Mouse (Mus musculus): ENCODE measurements at regions not wholly inside any gene's neighbourhood (a gene's known extent, or its start where the extent isn't known, plus 50 kb on each side); places are given as distances from the start of the nearest gene placed in this dataset.

DNA sequence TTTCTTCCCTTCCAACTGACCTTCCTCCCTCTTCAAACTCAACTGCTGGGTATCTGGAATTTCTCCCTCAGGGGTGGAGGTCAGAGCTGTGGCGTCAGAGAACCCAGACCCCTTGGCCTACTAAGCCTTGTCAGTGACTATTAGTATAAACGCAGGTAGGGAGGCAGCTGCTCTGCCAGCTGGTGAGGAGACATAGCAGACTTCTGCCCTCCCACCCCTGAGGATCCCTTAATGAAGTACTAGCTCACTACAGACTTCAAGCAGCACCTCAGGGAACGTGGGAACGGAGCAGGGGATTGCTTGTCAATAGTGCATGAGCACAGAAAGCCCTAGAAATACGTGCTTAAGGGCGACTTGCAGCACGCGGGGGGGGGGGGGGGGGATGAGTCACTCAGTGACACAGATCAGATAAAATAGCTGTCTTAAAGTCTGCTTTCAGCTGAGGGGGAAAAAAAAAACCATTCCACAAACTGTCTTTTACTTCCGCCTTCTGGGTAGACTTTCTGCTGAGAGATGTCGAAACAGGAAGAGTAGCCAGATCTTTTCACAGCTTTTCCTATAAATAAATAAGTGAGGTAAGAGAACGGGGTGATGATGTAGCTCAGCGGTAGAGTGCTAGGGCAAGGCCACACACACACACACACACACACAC, 144.1 kb downstream of the Basp1 start:
- 53% methylated on average over 12 of the region's 12 CpGs for WGBS
- H3K9me3 ChIP-seq (ENCODE audit: control insufficient read depth, low read length), result no peaks in the 10 kb centered on the region
- no peak overlapping the region for H3K4me2 ChIP-seq (ENCODE audit: low read length)
- H3K27ac ChIP-seq (replicated peaks; ENCODE audit: low read depth, low read length), result no peak overlapping the region
- no peaks in the 10 kb centered on the region for H3K36me3 ChIP-seq (ENCODE audit: control insufficient read depth, insufficient read depth, low read length)
- H3K4me1 ChIP-seq (ENCODE audit: control insufficient read depth, insufficient read depth, low read length), result no peaks in the 10 kb centered on the region
- ATAC-seq (ENCODE audit: low FRiP score, low TSS enrichment) (no peak), DNase-seq (peak; percentile 35)
- H3K4me3 ChIP-seq (replicated peaks; ENCODE audit: low read depth, low read length), result no peak overlapping the region
- H3K27me3 ChIP-seq (ENCODE audit: control insufficient read depth, insufficient read depth, low read length), result no peaks in the 10 kb centered on the region
- H3K9ac ChIP-seq (replicated peaks; ENCODE audit: low read length), result no peak overlapping the region

DNA sequence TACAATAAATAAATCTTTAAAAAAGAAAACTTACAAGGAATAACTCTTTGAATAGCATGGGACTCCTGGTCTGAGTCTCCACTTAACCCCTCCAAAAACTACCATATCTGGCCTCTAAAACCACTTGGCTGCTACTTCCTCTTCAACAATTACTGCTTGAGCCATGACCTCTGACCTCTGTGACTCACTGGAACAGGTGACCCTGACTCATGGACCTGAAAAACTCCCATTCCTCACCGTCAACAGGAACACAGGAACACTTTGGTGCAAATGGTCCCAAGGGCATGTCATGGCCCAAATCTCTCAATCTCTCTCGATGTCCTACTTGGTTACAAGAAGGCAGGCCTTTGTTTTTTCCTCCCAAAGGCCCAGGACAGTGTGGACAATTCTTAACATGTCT, 145.1 kb downstream of the Basp1 start:
- Histone ChIP-seq H3K36me3 (ENCODE audit: control insufficient read depth, insufficient read depth, low read length) (no peaks in the 10 kb centered on the region), H3K9ac (replicated peaks; ENCODE audit: low read length) (no peak overlapping the region), H3K27ac (replicated peaks; ENCODE audit: low read depth, low read length) (no peak overlapping the region), H3K4me1 (ENCODE audit: control insufficient read depth, insufficient read depth, low read length) (no peaks in the 10 kb centered on the region), H3K27me3 (ENCODE audit: control insufficient read depth, insufficient read depth, low read length) (no peaks in the 10 kb centered on the region), H3K9me3 (ENCODE audit: control insufficient read depth, low read length) (no peaks in the 10 kb centered on the region), H3K4me3 (replicated peaks; ENCODE audit: low read depth, low read length) (no peak overlapping the region), H3K4me2 (ENCODE audit: low read length) (no peak overlapping the region)
- DNase-seq, result no peak
- ATAC-seq (ENCODE audit: low FRiP score, low TSS enrichment), result no peak
- WGBS, result 84% methylated on average over 2 of the region's 2 CpGs

DNA sequence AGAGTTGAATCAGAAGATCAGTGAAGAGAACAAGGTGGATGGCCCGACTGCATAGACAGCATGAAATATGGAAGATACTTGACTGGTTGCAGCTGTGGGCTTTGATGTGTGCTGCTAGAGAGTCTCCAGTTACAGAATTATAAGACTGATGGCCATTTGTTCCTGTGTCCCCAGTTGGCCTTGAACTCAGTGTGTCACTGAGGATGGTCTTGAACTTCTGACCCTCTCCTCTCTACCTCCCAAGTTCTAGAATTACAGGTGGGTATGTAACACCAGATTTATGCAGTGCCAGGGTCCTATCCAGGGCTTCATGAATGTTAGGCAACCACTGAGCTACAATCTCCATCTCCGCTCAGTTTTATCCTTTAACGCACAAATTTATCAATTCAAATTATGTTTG, 146.1 kb downstream of the Basp1 start:
- no peak for ATAC-seq (ENCODE audit: low FRiP score, low TSS enrichment)
- H3K4me3 ChIP-seq (replicated peaks; ENCODE audit: low read depth, low read length), result no peak overlapping the region
- H3K9ac ChIP-seq (replicated peaks; ENCODE audit: low read length), result no peak overlapping the region
- H3K27me3 ChIP-seq (ENCODE audit: control insufficient read depth, insufficient read depth, low read length), result no peaks in the 10 kb centered on the region
- H3K36me3 ChIP-seq (ENCODE audit: control insufficient read depth, insufficient read depth, low read length), result no peaks in the 10 kb centered on the region
- H3K4me2 ChIP-seq (ENCODE audit: low read length), result no peak overlapping the region
- DNase-seq, result no peak
- no peaks in the 10 kb centered on the region for H3K9me3 ChIP-seq (ENCODE audit: control insufficient read depth, low read length)
- no peak overlapping the region for H3K27ac ChIP-seq (replicated peaks; ENCODE audit: low read depth, low read length)
- H3K4me1 ChIP-seq (ENCODE audit: control insufficient read depth, insufficient read depth, low read length), result no peaks in the 10 kb centered on the region
- 95% methylated on average over 3 of the region's 3 CpGs for WGBS

DNA sequence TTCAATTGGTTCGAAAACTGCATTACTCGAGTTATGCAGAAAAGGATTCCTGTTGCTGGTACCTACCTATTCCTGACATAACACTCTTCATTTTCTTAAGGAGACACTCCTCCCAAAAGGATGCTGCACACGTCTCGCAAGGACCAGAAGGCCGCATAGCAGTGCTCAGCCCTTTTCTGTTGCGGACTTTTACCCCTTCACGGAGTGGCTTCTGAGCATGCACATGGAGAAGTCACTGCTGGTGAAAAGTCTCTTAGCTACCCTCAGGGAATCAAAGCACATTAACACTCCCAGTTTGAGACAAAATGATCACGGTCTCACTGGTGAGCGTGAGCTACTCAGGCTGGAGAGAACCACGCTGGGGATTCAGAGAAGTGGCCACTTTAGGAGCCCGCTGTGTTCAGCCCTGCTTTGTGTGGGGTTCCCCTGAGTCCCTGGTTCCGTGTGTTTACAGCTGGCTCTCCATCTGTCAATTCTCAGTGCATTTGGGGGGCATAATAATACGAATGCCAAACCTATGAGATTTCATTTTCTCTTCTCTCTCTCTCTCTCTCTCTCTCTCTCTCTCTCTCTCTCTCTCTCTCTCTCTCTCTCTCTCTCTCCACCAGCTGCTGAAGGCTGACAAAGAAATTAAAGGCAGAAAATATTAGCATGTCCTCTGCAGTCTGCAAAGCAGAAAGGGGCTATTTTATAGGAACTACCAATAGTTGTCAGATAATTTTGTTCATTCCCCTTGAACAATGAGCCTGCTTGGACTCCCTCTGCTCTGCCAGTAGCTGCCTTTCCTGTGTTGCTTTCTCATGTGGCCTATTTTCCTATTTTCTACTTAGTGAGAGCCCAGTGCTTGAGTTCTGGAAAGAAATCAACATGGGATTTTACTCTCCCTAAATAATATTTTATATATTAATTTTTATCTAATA, 160.7 kb downstream of the Basp1 start:
- peak; percentile 86 for ATAC-seq (ENCODE audit: low FRiP score, low TSS enrichment)
- H3K4me2 ChIP-seq (ENCODE audit: low read length), result peak overlapping the region; percentile 20
- H3K27ac ChIP-seq (replicated peaks; ENCODE audit: low read depth, low read length), result peak overlapping the region; percentile 70

DNA sequence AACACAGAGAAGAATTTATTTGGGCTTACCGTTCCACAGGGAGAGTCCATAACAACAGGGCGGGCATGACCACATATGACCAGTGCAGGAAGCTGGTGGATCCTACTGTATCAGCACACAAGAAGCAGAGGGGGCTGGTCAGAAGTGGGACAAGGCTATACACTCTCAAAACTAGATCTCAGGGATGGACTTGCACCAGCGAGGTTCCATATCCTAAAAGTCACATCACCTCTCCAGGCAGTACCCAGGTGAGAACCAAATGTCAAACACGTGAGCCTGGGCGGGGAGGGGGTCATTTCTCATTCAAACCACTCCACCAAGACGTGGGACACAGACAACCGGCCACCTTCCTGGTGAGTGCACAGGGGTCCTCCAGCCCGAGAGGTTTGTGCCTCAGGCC, 167.9 kb downstream of the Basp1 start:
- ATAC-seq (ENCODE audit: low FRiP score, low TSS enrichment), result no peak
- Histone ChIP-seq H3K4me1 (ENCODE audit: control insufficient read depth, insufficient read depth, low read length) (no peaks in the 10 kb centered on the region), H3K4me3 (replicated peaks; ENCODE audit: low read depth, low read length) (no peak overlapping the region), H3K36me3 (ENCODE audit: control insufficient read depth, insufficient read depth, low read length) (no peaks in the 10 kb centered on the region), H3K4me2 (ENCODE audit: low read length) (no peak overlapping the region), H3K9me3 (ENCODE audit: control insufficient read depth, low read length) (no peaks in the 10 kb centered on the region), H3K9ac (replicated peaks; ENCODE audit: low read length) (no peak overlapping the region), H3K27me3 (ENCODE audit: control insufficient read depth, insufficient read depth, low read length) (no peaks in the 10 kb centered on the region), H3K27ac (replicated peaks; ENCODE audit: low read depth, low read length) (no peak overlapping the region)
- DNase-seq, result no peak
- WGBS, result 91% methylated on average over 8 of the region's 8 CpGs

More for the DNA sequence above, 160.7 kb downstream of the Basp1 start:
- DNase-seq, result peak; percentile 65
- Histone ChIP-seq H3K9me3 (ENCODE audit: control insufficient read depth, low read length) (no peaks in the 10 kb centered on the region), H3K36me3 (ENCODE audit: control insufficient read depth, insufficient read depth, low read length) (no peaks in the 10 kb centered on the region), H3K9ac (replicated peaks; ENCODE audit: low read length) (0 out of 2 replicates have a peak overlapping the region, but pooled peaks have one; percentile 0), H3K4me1 (ENCODE audit: control insufficient read depth, insufficient read depth, low read length) (no peaks in the 10 kb centered on the region; the same call in 1 of the 2 replicates), H3K4me3 (replicated peaks; ENCODE audit: low read depth, low read length) (no peak overlapping the region), H3K27me3 (ENCODE audit: control insufficient read depth, insufficient read depth, low read length) (no peaks in the 10 kb centered on the region)
- WGBS, result 51% methylated on average over 13 of the region's 13 CpGs

DNA sequence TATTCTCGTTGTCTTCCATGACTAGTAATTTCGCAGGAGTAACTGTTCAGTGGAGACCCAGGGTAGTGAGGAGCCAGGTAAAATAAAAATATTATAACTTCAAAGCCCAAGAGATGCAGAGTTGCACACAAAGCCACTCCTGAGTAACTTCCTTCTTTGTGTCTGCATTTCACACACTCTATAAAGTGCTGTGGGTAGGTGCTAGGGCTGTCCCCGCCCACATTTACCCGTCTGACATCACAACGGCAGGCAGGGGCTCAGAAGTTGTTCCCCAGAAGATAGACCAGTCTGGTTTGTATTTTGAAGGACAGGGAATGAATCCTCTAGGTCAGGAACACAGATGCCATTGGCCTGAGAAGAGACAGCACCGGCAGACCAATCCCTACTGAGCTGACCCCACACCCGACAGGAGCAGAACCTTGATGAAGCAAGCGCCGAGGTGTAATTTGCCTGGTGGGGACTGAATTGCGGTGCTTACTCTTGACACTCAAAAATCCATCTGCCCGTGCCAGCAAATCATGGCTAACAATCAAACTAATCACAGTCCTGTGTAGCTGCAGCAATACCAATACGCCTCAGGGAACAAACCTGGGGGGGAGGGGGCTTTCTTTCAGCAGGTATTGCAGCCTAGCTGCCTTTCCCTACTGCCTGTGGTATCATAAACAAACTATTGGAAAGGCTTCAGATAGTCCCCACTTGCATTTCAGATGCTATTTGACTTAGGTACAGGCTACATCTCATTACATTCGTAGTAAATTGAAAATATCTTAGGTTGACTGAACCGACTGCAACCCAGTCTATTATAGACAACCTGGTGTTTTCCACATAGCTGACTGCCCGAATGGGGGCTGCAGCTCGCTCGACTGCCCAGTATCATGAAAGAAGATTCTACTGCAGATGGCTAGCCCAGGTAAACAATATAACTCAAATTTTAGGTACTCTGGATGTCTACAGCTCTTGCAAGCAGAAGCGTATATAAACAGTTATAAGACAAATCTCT, 175.6 kb downstream of the Basp1 start:
- Histone ChIP-seq H3K36me3 (ENCODE audit: control insufficient read depth, insufficient read depth, low read length) (no peaks in the 10 kb centered on the region), H3K9me3 (ENCODE audit: control insufficient read depth, low read length) (no peaks in the 10 kb centered on the region), H3K4me2 (ENCODE audit: low read length) (no peak overlapping the region), H3K9ac (replicated peaks; ENCODE audit: low read length) (no peak overlapping the region), H3K4me3 (replicated peaks; ENCODE audit: low read depth, low read length) (no peak overlapping the region), H3K27ac (replicated peaks; ENCODE audit: low read depth, low read length) (no peak overlapping the region), H3K4me1 (ENCODE audit: control insufficient read depth, insufficient read depth, low read length) (no peaks in the 10 kb centered on the region), H3K27me3 (ENCODE audit: control insufficient read depth, insufficient read depth, low read length) (no peaks in the 10 kb centered on the region)
- 82% methylated on average over 18 of the region's 18 CpGs for WGBS
- DNase-seq, result peak; percentile 28
- ATAC-seq (ENCODE audit: low FRiP score, low TSS enrichment), result no peak

DNA sequence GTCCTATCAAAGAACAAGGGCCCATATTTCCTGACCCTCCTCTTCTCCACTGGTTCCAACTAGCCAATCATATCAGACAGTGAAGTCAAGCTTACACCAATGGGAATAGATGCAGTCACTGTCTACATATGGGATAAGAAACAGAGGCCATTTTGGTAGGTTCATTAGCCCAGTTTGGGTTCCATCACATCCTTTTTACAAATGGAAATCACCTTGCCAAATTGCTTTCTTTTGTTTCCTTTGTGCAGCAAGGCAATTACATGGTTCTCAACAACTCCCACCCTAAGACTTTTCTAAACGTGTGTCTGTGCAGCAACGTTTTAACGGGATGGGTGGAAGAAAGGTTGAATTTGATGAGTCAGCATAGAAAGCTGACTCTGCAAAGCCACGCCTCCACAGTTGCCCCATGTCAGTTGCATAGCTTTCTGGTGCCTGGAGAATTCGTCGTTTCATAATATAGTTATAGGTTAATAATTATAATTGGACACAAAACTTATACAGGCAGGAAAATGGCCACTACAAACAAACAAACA, 177.3 kb downstream of the Basp1 start:
- no peak overlapping the region for H3K4me3 ChIP-seq (replicated peaks; ENCODE audit: low read depth, low read length)
- no peaks in the 10 kb centered on the region for H3K27me3 ChIP-seq (ENCODE audit: control insufficient read depth, insufficient read depth, low read length)
- H3K9ac ChIP-seq (replicated peaks; ENCODE audit: low read length), result no peak overlapping the region
- no peaks in the 10 kb centered on the region for H3K4me1 ChIP-seq (ENCODE audit: control insufficient read depth, insufficient read depth, low read length)
- H3K9me3 ChIP-seq (ENCODE audit: control insufficient read depth, low read length), result no peaks in the 10 kb centered on the region
- 78% methylated on average over 6 of the region's 6 CpGs for WGBS
- H3K36me3 ChIP-seq (ENCODE audit: control insufficient read depth, insufficient read depth, low read length), result no peaks in the 10 kb centered on the region
- H3K27ac ChIP-seq (replicated peaks; ENCODE audit: low read depth, low read length), result no peak overlapping the region
- ATAC-seq (ENCODE audit: low FRiP score, low TSS enrichment) (no peak), DNase-seq (no peak)
- no peak overlapping the region for H3K4me2 ChIP-seq (ENCODE audit: low read length)

DNA sequence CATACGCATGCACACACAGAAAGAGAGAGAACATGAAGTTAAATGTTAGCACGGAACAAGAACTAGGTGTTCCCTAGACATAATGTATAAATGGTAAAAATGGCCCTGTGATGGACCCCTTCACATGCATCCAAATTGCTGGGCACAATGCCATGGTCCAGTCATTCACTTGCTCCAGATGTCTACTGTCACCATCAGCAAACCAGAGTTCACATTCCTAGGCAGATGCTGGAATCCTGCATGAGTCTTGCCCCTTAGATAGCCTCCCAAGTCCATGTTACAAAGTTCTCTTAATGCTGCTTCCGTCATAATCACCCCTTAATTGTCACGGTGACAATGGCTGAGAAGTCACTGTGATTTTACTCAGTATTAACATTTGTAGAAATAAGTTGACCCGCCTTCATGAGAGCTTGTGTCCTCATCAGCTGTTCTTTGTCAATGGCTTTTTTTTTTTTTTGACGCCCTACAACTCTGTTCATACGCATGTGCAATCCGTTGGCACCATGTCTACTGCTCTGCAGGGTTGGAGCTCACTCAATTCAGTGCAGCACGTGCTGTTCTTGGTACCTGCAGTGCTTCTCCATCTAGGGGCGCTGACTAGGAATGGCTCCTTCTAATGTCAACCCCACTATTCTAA, 179.4 kb downstream of the Basp1 start:
- ATAC-seq (ENCODE audit: low FRiP score, low TSS enrichment), result no peak
- Histone ChIP-seq H3K9ac (replicated peaks; ENCODE audit: low read length) (no peak overlapping the region), H3K4me1 (ENCODE audit: control insufficient read depth, insufficient read depth, low read length) (no peaks in the 10 kb centered on the region), H3K4me2 (ENCODE audit: low read length) (no peak overlapping the region), H3K9me3 (ENCODE audit: control insufficient read depth, low read length) (no peaks in the 10 kb centered on the region), H3K27me3 (ENCODE audit: control insufficient read depth, insufficient read depth, low read length) (no peaks in the 10 kb centered on the region), H3K36me3 (ENCODE audit: control insufficient read depth, insufficient read depth, low read length) (no peaks in the 10 kb centered on the region), H3K27ac (replicated peaks; ENCODE audit: low read depth, low read length) (no peak overlapping the region), H3K4me3 (replicated peaks; ENCODE audit: low read depth, low read length) (no peak overlapping the region)
- WGBS, result 93% methylated on average over 10 of the region's 10 CpGs
- no peak for DNase-seq
